In genomic region chr13:91217691-91218090, GRCm38 (mm10) we compare ENCODE assay signal across 23 mouse cellular contexts. TPM values are rescaled to one million over a fixed set of nuclear protein-coding genes. Genes with fewer than 3 reads are reported as not detected.
A peak's percentile ranks its signal among the peaks of the same experiment; 100 is the strongest.
DNase-seq lines count a peak whose midpoint lies in the region; ATAC-seq and TF ChIP-seq lines count a peak whose summit lies in the region.
"Had no signal": no experiment of that assay in that cellular context is flagged by ENCODE, and none has a peak within 500 bp of the region (broad histone marks: within the 10 kb centered on the region; RNA-seq: fewer than 3 reads in every experiment).

No protein-coding gene starts in this region.

- no peak overlapping the region for H3K4me2 ChIP-seq in forebrain, embryonic 13.5 days
- no peak overlapping the region for H3K4me2 ChIP-seq in forebrain, embryonic 11.5 days (ENCODE audit: low read depth, low read length, severe bottlenecking)
- H3K4me2 ChIP-seq: embryonic facial prominence, embryonic 12.5 days; embryonic facial prominence, embryonic 15.5 days; heart, embryonic 11.5 days; hindbrain, embryonic 12.5 days; hindbrain, embryonic 15.5 days had no signal

- TF ChIP-seq CTCF in E14TG2a.4 (conservative IDR thresholded peaks at IDR 0.05; ENCODE audit: low read length) = no peak
- TF ChIP-seq CTCF in MEL (IDR thresholded peaks at IDR 0.05 in 2 of 3, conservative IDR thresholded peaks at IDR 0.05 in 1 of 3; ENCODE audit: control insufficient read depth in 1 of 3, insufficient read depth in 1 of 3, low read depth in 2 of 3, low read length in 3 of 3, poor library complexity in 1 of 3, severe bottlenecking in 1 of 3) = no peak; a peak in 1 of 6 replicates

- no peaks in the 10 kb centered on the region for H3K27me3 ChIP-seq in forebrain, embryonic 13.5 days
- H3K27me3 ChIP-seq in forebrain, embryonic 11.5 days (ENCODE audit: control insufficient read depth, insufficient read depth, low read length) = no peaks in the 10 kb centered on the region
- H3K27me3 ChIP-seq in E14TG2a.4 (ENCODE audit: insufficient read depth, low read length) = no peaks in the 10 kb centered on the region
- no peaks in the 10 kb centered on the region for H3K27me3 ChIP-seq in MEL (ENCODE audit: control insufficient read depth in 1 of 2, insufficient read depth in 2 of 2, low read length in 2 of 2)
- H3K27me3 ChIP-seq: embryonic facial prominence, embryonic 12.5 days; embryonic facial prominence, embryonic 15.5 days; hindbrain, embryonic 12.5 days; hindbrain, embryonic 15.5 days; Patski had no signal

- no peaks in the 10 kb centered on the region for H3K9me3 ChIP-seq in forebrain, embryonic 13.5 days (replicated peaks)
- H3K9me3 ChIP-seq in forebrain, embryonic 11.5 days (ENCODE audit: control insufficient read depth, low read length) = no peaks in the 10 kb centered on the region
- H3K9me3 ChIP-seq in E14TG2a.4 (ENCODE audit: low read length) (no peaks in the 10 kb centered on the region), MEL (replicated peaks; ENCODE audit: insufficient read depth, low read length) (no peaks in the 10 kb centered on the region)
- H3K9me3 ChIP-seq: embryonic facial prominence, embryonic 12.5 days; embryonic facial prominence, embryonic 15.5 days; hindbrain, embryonic 12.5 days; hindbrain, embryonic 15.5 days had no signal

- no peak for TF ChIP-seq EP300 in MEL (IDR thresholded peaks at IDR 0.05; ENCODE audit: low read depth in 1 of 2, low read length in 2 of 2)

- no peak for TF ChIP-seq RAD21 in MEL (IDR thresholded peaks at IDR 0.05; ENCODE audit: low read depth, low read length)

- WGBS in forebrain, embryonic 13.5 days = 87% methylated on average over 2 of the region's 2 CpGs
- 84% methylated on average over 2 of the region's 2 CpGs for WGBS in forebrain, embryonic 11.5 days

- no peak for TF ChIP-seq POLR2A in MEL (IDR thresholded peaks at IDR 0.05; ENCODE audit: control insufficient read depth in 1 of 2, insufficient read depth in 1 of 2, low read depth in 1 of 2, low read length in 2 of 2, poor library complexity in 1 of 2)

- no peak for DNase-seq in forebrain, embryonic 11.5 days (ENCODE audit: low spot score)
- DNase-seq in MEL (ENCODE audit: low read depth, low spot score) = peak; percentile 42
- DNase-seq in kidney, adult 18-20 months = no peak
- no peak for DNase-seq in urinary bladder, postnatal 10 days (ENCODE audit: low spot score)
- no peak for DNase-seq in yolk sac, embryonic 10.5 days (ENCODE audit: low spot score)
- DNase-seq: adrenal gland, postnatal 10 days; adrenal gland, postnatal 36 days; cerebellum, adult 18-20 months; cerebellum, adult 9-10 months; cerebellum, postnatal 14 days; gastrocnemius, postnatal 25 days; heart, adult 2 months had no signal

- H3K4me1 ChIP-seq in forebrain, embryonic 13.5 days = no peaks in the 10 kb centered on the region
- no peaks in the 10 kb centered on the region for H3K4me1 ChIP-seq in forebrain, embryonic 11.5 days (replicated peaks; ENCODE audit: control insufficient read depth, insufficient read depth, low read length)
- H3K4me1 ChIP-seq in E14TG2a.4 (replicated peaks; ENCODE audit: low read depth, low read length) (peaks cover 37% of the 10 kb centered on the region), MEL (ENCODE audit: control insufficient read depth in 1 of 2, insufficient read depth in 2 of 2, low read length in 2 of 2) (peaks cover 0 to 8% of the 10 kb centered on the region in 2 experiments; a peak in 2 of 4 replicates)
- H3K4me1 ChIP-seq: embryonic facial prominence, embryonic 12.5 days; hindbrain, embryonic 12.5 days; hindbrain, embryonic 15.5 days had no signal

- H3K79me2 ChIP-seq in MEL (ENCODE audit: control insufficient read depth, insufficient read depth, low read length, poor library complexity) = no peaks in the 10 kb centered on the region

- 0 out of 2 replicates have a peak, but pooled peaks have one; percentile 10 for ATAC-seq in forebrain, embryonic 13.5 days
- no peak for ATAC-seq in forebrain, embryonic 11.5 days (replicated peaks; ENCODE audit: low FRiP score)
- peak; percentile 31; the same call in 1 of the 2 replicates for ATAC-seq in granulocyte monocyte progenitor cell, adult 5-6 weeks (replicated peaks; ENCODE audit: poor library complexity, severe bottlenecking)
- ATAC-seq: forebrain, embryonic 14.5 days; intestine, postnatal 0 days; Patski had no signal

- peaks cover 3% of the 10 kb centered on the region; the same call in 1 of the 2 replicates for H3K36me3 ChIP-seq in forebrain, embryonic 13.5 days (ENCODE audit: poor library complexity, severe bottlenecking)
- H3K36me3 ChIP-seq in forebrain, embryonic 11.5 days (ENCODE audit: control insufficient read depth, insufficient read depth, low read length) = no peaks in the 10 kb centered on the region
- H3K36me3 ChIP-seq in E14TG2a.4 (ENCODE audit: insufficient read depth, low read length) (no peaks in the 10 kb centered on the region), MEL (ENCODE audit: control insufficient read depth in 1 of 2, insufficient read depth in 2 of 2, low read length in 2 of 2) (peaks cover 0 to 3% of the 10 kb centered on the region in 2 experiments; a peak in 2 of 4 replicates)
- H3K36me3 ChIP-seq: embryonic facial prominence, embryonic 12.5 days; embryonic facial prominence, embryonic 15.5 days; hindbrain, embryonic 12.5 days; hindbrain, embryonic 15.5 days had no signal

- H3K27ac ChIP-seq in forebrain, embryonic 13.5 days = no peak overlapping the region
- no peak overlapping the region for H3K27ac ChIP-seq in forebrain, embryonic 11.5 days (ENCODE audit: low read depth, low read length)
- no peak overlapping the region for H3K27ac ChIP-seq in MEL (ENCODE audit: control insufficient read depth, low read depth, low read length)
- H3K27ac ChIP-seq: embryonic facial prominence, embryonic 12.5 days; heart, adult 2 months; hindbrain, embryonic 12.5 days; hindbrain, embryonic 15.5 days had no signal

- no peak overlapping the region for H3K4me3 ChIP-seq in forebrain, embryonic 13.5 days
- no peak overlapping the region for H3K4me3 ChIP-seq in forebrain, embryonic 11.5 days (ENCODE audit: low read depth, low read length)
- H3K4me3 ChIP-seq in E14TG2a.4 (replicated peaks; ENCODE audit: low read length) (peak overlapping the region; percentile 3; the same call in 1 of the 2 replicates), MEL (ENCODE audit: control insufficient read depth in 1 of 2, insufficient read depth in 1 of 2, low read depth in 2 of 2, low read length in 2 of 2) (no peak overlapping the region)
- H3K4me3 ChIP-seq: embryonic facial prominence, embryonic 12.5 days; embryonic facial prominence, embryonic 15.5 days; heart, adult 2 months; hindbrain, embryonic 12.5 days; hindbrain, embryonic 15.5 days had no signal

- no peak overlapping the region for H3K9ac ChIP-seq in forebrain, embryonic 13.5 days
- H3K9ac ChIP-seq in forebrain, embryonic 11.5 days (ENCODE audit: low read length) = no peak overlapping the region
- no peak overlapping the region for H3K9ac ChIP-seq in MEL (ENCODE audit: control insufficient read depth, low read depth, low read length, poor library complexity, severe bottlenecking)
- H3K9ac ChIP-seq: embryonic facial prominence, embryonic 12.5 days; embryonic facial prominence, embryonic 15.5 days; hindbrain, embryonic 12.5 days; hindbrain, embryonic 15.5 days had no signal

TF ChIP-seq in MEL, 35 proteins besides CTCF, POLR2A, EP300 and RAD21:
- TF ChIP-seq GATA1 (IDR thresholded peaks at IDR 0.05; ENCODE audit: low read depth, low read length) (no peak), BHLHE40 (IDR thresholded peaks at IDR 0.05; ENCODE audit: borderline replicate concordance, low read depth, low read length) (no peak), MEF2A (IDR thresholded peaks at IDR 0.05; ENCODE audit: extremely low read depth, insufficient replicate concordance, low read depth, low read length, poor library complexity, severe bottlenecking) (no peak), ELF1 (IDR thresholded peaks at IDR 0.05; ENCODE audit: low read depth, low read length) (no peak), UBTF (IDR thresholded peaks at IDR 0.05; ENCODE audit: borderline replicate concordance, insufficient read depth, low read depth, low read length) (no peak), MAFK (IDR thresholded peaks at IDR 0.05; ENCODE audit: borderline replicate concordance, low read depth, low read length) (no peak), USF2 (IDR thresholded peaks at IDR 0.05; ENCODE audit: borderline replicate concordance in 1 of 2, insufficient read depth in 1 of 2, low read depth in 1 of 2, low read length in 2 of 2) (no peak), CHD2 (IDR thresholded peaks at IDR 0.05; ENCODE audit: low read length) (no peak), KAT2A (conservative IDR thresholded peaks at IDR 0.05; ENCODE audit: low read depth, low read length) (no peak), JUND (IDR thresholded peaks at IDR 0.05; ENCODE audit: low read depth, low read length) (no peak), CHD1 (IDR thresholded peaks at IDR 0.05; ENCODE audit: low read depth, low read length) (no peak), MXI1 (IDR thresholded peaks at IDR 0.05; ENCODE audit: low read depth, low read length) (no peak), POLR2AphosphoS2 (IDR thresholded peaks at IDR 0.05; ENCODE audit: low read length) (no peak), MYC (IDR thresholded peaks at IDR 0.05; ENCODE audit: low read depth, low read length) (no peak), POLR2AphosphoS5 (IDR thresholded peaks at IDR 0.05; ENCODE audit: borderline replicate concordance, low read depth, low read length) (no peak), NRF1 (IDR thresholded peaks at IDR 0.05; ENCODE audit: insufficient read depth, low read depth, low read length, poor library complexity, severe bottlenecking) (no peak)

RNA-seq across cellular contexts. Expression of gene Atg10, which starts 6.1 kb away (rescaled TPM):
- 16.0 and 16.6 TPM in 2 replicates for polyA plus RNA-seq in forebrain, embryonic 13.5 days (2015; fragmentation: Nextera tagmentation; extraction: Ambion mirVana)
- polyA plus RNA-seq in forebrain, embryonic 11.5 days (2014; fragmentation: Nextera tagmentation; extraction: Ambion mirVana) = 12.8 and 13.0 TPM in 2 replicates
- total RNA-seq in MEL (2012; rRNA removed) = 2.0 and 2.7 TPM in 2 replicates
- polyA plus RNA-seq in MEL (2012; ENCODE audit: insufficient read depth in 1 of 2, insufficient read length in 2 of 2, low read depth in 1 of 2, low replicate concordance in 2 of 2, missing spikeins in 1 of 2) = 1 to 10 TPM in 1 of 2 experiments, not detected in 1; 4.3 TPM
- 10.7 and 16.9 TPM in 2 replicates for total RNA-seq in granulocyte monocyte progenitor cell, adult 5-6 weeks (2014; fragmentation: Nextera tagmentation)
- 15.7 and 18.9 TPM in 2 replicates for total RNA-seq in granulocyte monocyte progenitor cell, adult 5-6 weeks (2017)
